Mouse (Mus musculus): ENCODE measurements around the gene Cep128. TPM values are rescaled to one million over a fixed set of nuclear protein-coding genes. Genes with fewer than 3 reads are reported as not detected.

Gene Cep128
- polyA plus RNA-seq, 1 experiment from 2014 or later: 8.9 TPM

- no peak for ATAC-seq (ENCODE audit: low read depth)
Measured at GRCm38 (mm10) chr12:91184616-91185015, 199.6 kb downstream of the Cep128 start.

GRCm38 (mm10) chr12:91183928-91184327 lies 200.3 kb downstream of the Cep128 start:
- ATAC-seq (ENCODE audit: low read depth): no peak

More at GRCm38 (mm10) chr12:91184616-91185015, 199.6 kb downstream of the Cep128 start:
- H3K4me3 ChIP-seq (ENCODE audit: low read depth, low read length): no peak overlapping the region
- no peaks in the 10 kb centered on the region for H3K9me3 ChIP-seq (replicated peaks; ENCODE audit: control insufficient read depth, low read length)
- no peaks in the 10 kb centered on the region for H3K4me1 ChIP-seq (ENCODE audit: control insufficient read depth, low read depth, low read length)
- H3K36me3 ChIP-seq (ENCODE audit: control insufficient read depth, insufficient read depth): no peaks in the 10 kb centered on the region
- no peaks in the 10 kb centered on the region for H3K27me3 ChIP-seq (ENCODE audit: control insufficient read depth, insufficient read depth, low read depth, low read length)
- no peak overlapping the region for H3K4me2 ChIP-seq (ENCODE audit: low read depth, low read length)
- no peak overlapping the region for H3K9ac ChIP-seq (ENCODE audit: low read depth, low read length)
- WGBS (ENCODE audit: insufficient replicate concordance): 92% methylated on average over 1 of the region's 1 CpGs
- no peak overlapping the region for H3K27ac ChIP-seq (ENCODE audit: low read length)

GRCm38 (mm10) chr12:91183304-91183855 lies 200.8 kb downstream of the Cep128 start:
- Histone ChIP-seq H3K36me3 (ENCODE audit: control insufficient read depth, insufficient read depth) (no peaks in the 10 kb centered on the region), H3K27me3 (ENCODE audit: control insufficient read depth, insufficient read depth, low read depth, low read length) (no peaks in the 10 kb centered on the region), H3K9me3 (replicated peaks; ENCODE audit: control insufficient read depth, low read length) (no peaks in the 10 kb centered on the region), H3K4me1 (ENCODE audit: control insufficient read depth, low read depth, low read length) (no peaks in the 10 kb centered on the region), H3K27ac (ENCODE audit: low read length) (no peak overlapping the region), H3K4me3 (ENCODE audit: low read depth, low read length) (no peak overlapping the region), H3K9ac (ENCODE audit: low read depth, low read length) (no peak overlapping the region), H3K4me2 (ENCODE audit: low read depth, low read length) (no peak overlapping the region)
- WGBS (ENCODE audit: insufficient replicate concordance): 75% methylated on average over 4 of the region's 4 CpGs
- ATAC-seq (ENCODE audit: low read depth): no peak

More at GRCm38 (mm10) chr12:91183928-91184327, 200.3 kb downstream of the Cep128 start:
- H3K9me3 ChIP-seq (replicated peaks; ENCODE audit: control insufficient read depth, low read length): no peaks in the 10 kb centered on the region
- H3K27ac ChIP-seq (ENCODE audit: low read length): no peak overlapping the region
- H3K4me2 ChIP-seq (ENCODE audit: low read depth, low read length): no peak overlapping the region
- no peak overlapping the region for H3K9ac ChIP-seq (ENCODE audit: low read depth, low read length)
- H3K4me3 ChIP-seq (ENCODE audit: low read depth, low read length): no peak overlapping the region
- 58% methylated on average over 2 of the region's 2 CpGs for WGBS (ENCODE audit: insufficient replicate concordance)
- no peaks in the 10 kb centered on the region for H3K36me3 ChIP-seq (ENCODE audit: control insufficient read depth, insufficient read depth)
- no peaks in the 10 kb centered on the region for H3K4me1 ChIP-seq (ENCODE audit: control insufficient read depth, low read depth, low read length)
- H3K27me3 ChIP-seq (ENCODE audit: control insufficient read depth, insufficient read depth, low read depth, low read length): no peaks in the 10 kb centered on the region

- Histone ChIP-seq H3K27me3 (ENCODE audit: control insufficient read depth, insufficient read depth, low read depth, low read length) (no peaks in the 10 kb centered on the region), H3K9ac (ENCODE audit: low read depth, low read length) (no peak overlapping the region), H3K4me2 (ENCODE audit: low read depth, low read length) (no peak overlapping the region), H3K36me3 (ENCODE audit: control insufficient read depth, insufficient read depth) (no peaks in the 10 kb centered on the region), H3K27ac (ENCODE audit: low read length) (no peak overlapping the region), H3K9me3 (replicated peaks; ENCODE audit: control insufficient read depth, low read length) (no peaks in the 10 kb centered on the region), H3K4me1 (ENCODE audit: control insufficient read depth, low read depth, low read length) (no peaks in the 10 kb centered on the region), H3K4me3 (ENCODE audit: low read depth, low read length) (no peak overlapping the region)
- ATAC-seq (ENCODE audit: low read depth): no peak
- WGBS (ENCODE audit: insufficient replicate concordance): 70% methylated on average over 5 of the region's 5 CpGs
Measured at GRCm38 (mm10) chr12:91176808-91177526, 207.2 kb downstream of the Cep128 start.

- H3K27ac ChIP-seq (ENCODE audit: low read length): no peak overlapping the region
- 74% methylated on average over 3 of the region's 3 CpGs for WGBS (ENCODE audit: insufficient replicate concordance)
- H3K9ac ChIP-seq (ENCODE audit: low read depth, low read length): no peak overlapping the region
- H3K9me3 ChIP-seq (replicated peaks; ENCODE audit: control insufficient read depth, low read length): no peaks in the 10 kb centered on the region
- ATAC-seq (ENCODE audit: low read depth): no peak
- no peaks in the 10 kb centered on the region for H3K4me1 ChIP-seq (ENCODE audit: control insufficient read depth, low read depth, low read length)
- no peaks in the 10 kb centered on the region for H3K36me3 ChIP-seq (ENCODE audit: control insufficient read depth, insufficient read depth)
- H3K27me3 ChIP-seq (ENCODE audit: control insufficient read depth, insufficient read depth, low read depth, low read length): no peaks in the 10 kb centered on the region
- H3K4me2 ChIP-seq (ENCODE audit: low read depth, low read length): no peak overlapping the region
- H3K4me3 ChIP-seq (ENCODE audit: low read depth, low read length): no peak overlapping the region
Measured at GRCm38 (mm10) chr12:91171613-91172012, 212.6 kb downstream of the Cep128 start.

GRCm38 (mm10) chr12:91161015-91161730 lies 223.0 kb downstream of the Cep128 start:
- no peak overlapping the region for H3K9ac ChIP-seq (ENCODE audit: low read depth, low read length)
- no peak overlapping the region for H3K4me3 ChIP-seq (ENCODE audit: low read depth, low read length)
- no peaks in the 10 kb centered on the region for H3K9me3 ChIP-seq (replicated peaks; ENCODE audit: control insufficient read depth, low read length)
- H3K4me2 ChIP-seq (ENCODE audit: low read depth, low read length): no peak overlapping the region
- no peaks in the 10 kb centered on the region for H3K36me3 ChIP-seq (ENCODE audit: control insufficient read depth, insufficient read depth)
- H3K27ac ChIP-seq (ENCODE audit: low read length): no peak overlapping the region
- WGBS (ENCODE audit: insufficient replicate concordance): 67% methylated on average over 6 of the region's 6 CpGs
- H3K4me1 ChIP-seq (ENCODE audit: control insufficient read depth, low read depth, low read length): no peaks in the 10 kb centered on the region
- no peak for ATAC-seq (ENCODE audit: low read depth)
- H3K27me3 ChIP-seq (ENCODE audit: control insufficient read depth, insufficient read depth, low read depth, low read length): no peaks in the 10 kb centered on the region

GRCm38 (mm10) chr12:91158481-91158880 lies 225.7 kb downstream of the Cep128 start:
- Histone ChIP-seq H3K9me3 (replicated peaks; ENCODE audit: control insufficient read depth, low read length) (no peaks in the 10 kb centered on the region), H3K4me3 (ENCODE audit: low read depth, low read length) (no peak overlapping the region), H3K36me3 (ENCODE audit: control insufficient read depth, insufficient read depth) (no peaks in the 10 kb centered on the region), H3K27me3 (ENCODE audit: control insufficient read depth, insufficient read depth, low read depth, low read length) (no peaks in the 10 kb centered on the region), H3K9ac (ENCODE audit: low read depth, low read length) (no peak overlapping the region), H3K4me2 (ENCODE audit: low read depth, low read length) (no peak overlapping the region), H3K4me1 (ENCODE audit: control insufficient read depth, low read depth, low read length) (no peaks in the 10 kb centered on the region), H3K27ac (ENCODE audit: low read length) (no peak overlapping the region)
- 76% methylated on average over 2 of the region's 2 CpGs for WGBS (ENCODE audit: insufficient replicate concordance)
- no peak for ATAC-seq (ENCODE audit: low read depth)

- H3K27ac ChIP-seq (ENCODE audit: low read length): no peak overlapping the region
- no peak overlapping the region for H3K9ac ChIP-seq (ENCODE audit: low read depth, low read length)
- H3K4me3 ChIP-seq (ENCODE audit: low read depth, low read length): no peak overlapping the region
- ATAC-seq (ENCODE audit: low read depth): no peak
- H3K27me3 ChIP-seq (ENCODE audit: control insufficient read depth, insufficient read depth, low read depth, low read length): no peaks in the 10 kb centered on the region
- H3K36me3 ChIP-seq (ENCODE audit: control insufficient read depth, insufficient read depth): no peaks in the 10 kb centered on the region
- no peak overlapping the region for H3K4me2 ChIP-seq (ENCODE audit: low read depth, low read length)
- no peaks in the 10 kb centered on the region for H3K4me1 ChIP-seq (ENCODE audit: control insufficient read depth, low read depth, low read length)
- H3K9me3 ChIP-seq (replicated peaks; ENCODE audit: control insufficient read depth, low read length): no peaks in the 10 kb centered on the region
- WGBS (ENCODE audit: insufficient replicate concordance): 75% methylated on average over 7 of the region's 7 CpGs
Measured at GRCm38 (mm10) chr12:91154052-91154451, 230.2 kb downstream of the Cep128 start.

GRCm38 (mm10) chr12:91149152-91149551 lies 235.1 kb downstream of the Cep128 start:
- H3K9ac ChIP-seq (ENCODE audit: low read depth, low read length): no peak overlapping the region
- H3K4me1 ChIP-seq (ENCODE audit: control insufficient read depth, low read depth, low read length): no peaks in the 10 kb centered on the region
- no peak overlapping the region for H3K4me3 ChIP-seq (ENCODE audit: low read depth, low read length)
- no peak overlapping the region for H3K27ac ChIP-seq (ENCODE audit: low read length)
- no peaks in the 10 kb centered on the region for H3K27me3 ChIP-seq (ENCODE audit: control insufficient read depth, insufficient read depth, low read depth, low read length)
- WGBS (ENCODE audit: insufficient replicate concordance): 80% methylated on average over 3 of the region's 3 CpGs
- H3K4me2 ChIP-seq (ENCODE audit: low read depth, low read length): no peak overlapping the region
- H3K9me3 ChIP-seq (replicated peaks; ENCODE audit: control insufficient read depth, low read length): no peaks in the 10 kb centered on the region
- ATAC-seq (ENCODE audit: low read depth): no peak
- no peaks in the 10 kb centered on the region for H3K36me3 ChIP-seq (ENCODE audit: control insufficient read depth, insufficient read depth)
